Mouse (Mus musculus) hindbrain, postnatal 0 days (tissue): ENCODE measurements around the gene Ovol2. TPM values are rescaled to one million over a fixed set of nuclear protein-coding genes. Genes with fewer than 3 reads are reported as not detected.

Experiments used
- ATAC-seq: fragments of 200-750 bp; cut with Nextera tagmentation; 2 replicates; pipeline ENCODE4 v1.8.0; 2017; ENCODE audit warnings: mild to moderate bottlenecking, moderate TSS enrichment, moderate library complexity
- DNase-seq: peaks from one replicate; pipeline ENCODE4 v3.0.0-alpha.2; 2015; ENCODE audit warnings: low spot score
- H3K27ac ChIP-seq: fragments of 300-500 bp; sonication (generic); 2 replicates; pipeline ENCODE4 v1.5.1; 2014; ENCODE audit warnings: mild to moderate bottlenecking
- H3K27me3 ChIP-seq: fragments of 300-500 bp; sonication (generic); 2 replicates; pipeline ENCODE4 v1.6.1; 2014; ENCODE audit warnings: low read length, mixed read lengths; ENCODE audit not compliant: insufficient read depth
- H3K36me3 ChIP-seq: fragments of 300-500 bp; sonication (generic); 2 replicates; pipeline ENCODE4 v1.6.1; 2014; ENCODE audit warnings: low read length, mixed read lengths; ENCODE audit not compliant: insufficient read depth
- H3K4me1 ChIP-seq: fragments of 300-500 bp; sonication (generic); 2 replicates; pipeline ENCODE4 v1.6.1; 2014; ENCODE audit warnings: antibody characterized with exemption, low read length, mixed read lengths; ENCODE audit not compliant: insufficient read depth
- H3K4me2 ChIP-seq: fragments of 300-500 bp; sonication (generic); 2 replicates; pipeline ENCODE4 v1.6.1; 2014; ENCODE audit warnings: low read depth, mild to moderate bottlenecking, low read length, moderate library complexity, mixed read lengths
- H3K4me3 ChIP-seq: fragments of 300-500 bp; sonication (generic); 2 replicates; pipeline ENCODE4 v1.5.1; 2014; ENCODE audit warnings: low read length
- H3K9ac ChIP-seq: fragments of 300-500 bp; sonication (generic); replicated peaks from 2 replicates; pipeline ENCODE4 v1.6.1; 2014; ENCODE audit warnings: mild to moderate bottlenecking, low read length, moderate library complexity, mixed read lengths
- H3K9me3 ChIP-seq: fragments of 300-500 bp; sonication (generic); 2 replicates; pipeline ENCODE4 v1.6.1; 2016; ENCODE audit warnings: low read length, mixed read lengths
- CTCF ChIP-seq: IDR thresholded peaks from 2 replicates; pipeline ENCODE4 v1.5.1; 2016; ENCODE audit warnings: antibody characterized with exemption, control low read depth, low read depth
- WGBS: fragments of 180-500 bp; shearing (Covaris S2); extraction: QIAGEN DNeasy Blood & Tissue Kit; methylation state at CpG from one replicate; pipeline ENCODE4 v1.1.7; 2014; 5-methylcytosine and 5-hydroxymethylcytosine counted together
- polyA plus RNA-seq: library from polyadenylated mRNA; unstranded; fragments of >200 nt; fragmentation: Nextera tagmentation; extraction: Ambion mirVana; gene quantifications from 2 replicates; pipeline ENCODE4 v1.2.1, GENCODE M21; 2015
- total RNA-seq: library from RNA; depleted of rRNA; stranded (reverse); fragments of >200 nt; gene quantifications from 2 replicates; pipeline ENCODE4 v1.2.3, GENCODE M21; 2014

The Ovol2 gene
- total and polyA plus RNA-seq, 2 experiments from 2014 or later, result 0.09 TPM; not detected in 1

- 10% methylated on average over 9 of the region's 10 CpGs for WGBS
- ATAC-seq, result no peak
Measured at GRCm38 (mm10) chr2:144329451-144329850, 2.5 kb downstream of the Ovol2 start.

GRCm38 (mm10) chr2:144324218-144324617 is 7.7 kb downstream of the Ovol2 start:
- WGBS, result 75% methylated on average over 3 of the region's 3 CpGs
- TF ChIP-seq CTCF, result no peak
- H3K4me2 ChIP-seq, result no peak overlapping the region
- no peak overlapping the region for H3K9ac ChIP-seq
- no peak overlapping the region for H3K4me3 ChIP-seq
- DNase-seq (no peak), ATAC-seq (no peak)
- no peak overlapping the region for H3K27ac ChIP-seq
- H3K4me1 ChIP-seq, result no peaks in the 10 kb centered on the region
- no peaks in the 10 kb centered on the region for H3K9me3 ChIP-seq
- no peaks in the 10 kb centered on the region for H3K36me3 ChIP-seq
- 0 out of 2 replicates have a peak, but pooled peaks cover 5% of the 10 kb centered on the region for H3K27me3 ChIP-seq

More at GRCm38 (mm10) chr2:144329451-144329850, 2.5 kb downstream of the Ovol2 start:
- no peaks in the 10 kb centered on the region for H3K36me3 ChIP-seq
- no peak overlapping the region for H3K9ac ChIP-seq
- H3K9me3 ChIP-seq, result no peaks in the 10 kb centered on the region
- H3K4me3 ChIP-seq, result no peak overlapping the region
- peaks cover 13% of the 10 kb centered on the region; the same call in 1 of the 2 replicates for H3K4me1 ChIP-seq
- H3K27ac ChIP-seq, result no peak overlapping the region
- TF ChIP-seq CTCF, result no peak
- DNase-seq, result no peak
- H3K27me3 ChIP-seq, result peaks cover 36% of the 10 kb centered on the region
- no peak overlapping the region for H3K4me2 ChIP-seq

GRCm38 (mm10) chr2:144311372-144311771 is 20.6 kb downstream of the Ovol2 start:
- 92% methylated on average over 2 of the region's 2 CpGs for WGBS
- H3K27ac ChIP-seq, result no peak overlapping the region
- DNase-seq (no peak), ATAC-seq (no peak)
- H3K27me3 ChIP-seq, result no peaks in the 10 kb centered on the region
- H3K9ac ChIP-seq, result no peak overlapping the region
- H3K9me3 ChIP-seq, result no peaks in the 10 kb centered on the region
- no peak overlapping the region for H3K4me2 ChIP-seq
- no peak overlapping the region for H3K4me3 ChIP-seq
- H3K36me3 ChIP-seq, result no peaks in the 10 kb centered on the region
- no peaks in the 10 kb centered on the region for H3K4me1 ChIP-seq
- TF ChIP-seq CTCF, result no peak

GRCm38 (mm10) chr2:144310273-144310672 is 21.7 kb downstream of the Ovol2 start:
- H3K27me3 ChIP-seq, result no peaks in the 10 kb centered on the region
- no peak overlapping the region for H3K9ac ChIP-seq
- DNase-seq (no peak), ATAC-seq (no peak)
- H3K4me1 ChIP-seq, result no peaks in the 10 kb centered on the region
- no peak for TF ChIP-seq CTCF
- WGBS, result 45% methylated on average over 5 of the region's 5 CpGs
- H3K4me3 ChIP-seq, result no peak overlapping the region
- no peaks in the 10 kb centered on the region for H3K36me3 ChIP-seq
- no peak overlapping the region for H3K4me2 ChIP-seq
- no peaks in the 10 kb centered on the region for H3K9me3 ChIP-seq
- H3K27ac ChIP-seq, result no peak overlapping the region

GRCm38 (mm10) chr2:144308561-144308960 is 23.4 kb downstream of the Ovol2 start:
- H3K9ac ChIP-seq, result no peak overlapping the region
- H3K36me3 ChIP-seq, result no peaks in the 10 kb centered on the region
- 54% methylated on average over 8 of the region's 8 CpGs for WGBS
- no peak overlapping the region for H3K4me3 ChIP-seq
- DNase-seq (no peak), ATAC-seq (no peak)
- no peaks in the 10 kb centered on the region for H3K27me3 ChIP-seq
- H3K4me1 ChIP-seq, result no peaks in the 10 kb centered on the region
- no peak overlapping the region for H3K27ac ChIP-seq
- no peaks in the 10 kb centered on the region for H3K9me3 ChIP-seq
- H3K4me2 ChIP-seq, result no peak overlapping the region
- no peak for TF ChIP-seq CTCF

GRCm38 (mm10) chr2:144305721-144306294 is 26.1 kb downstream of the Ovol2 start:
- Histone ChIP-seq H3K36me3 (no peaks in the 10 kb centered on the region), H3K4me1 (no peaks in the 10 kb centered on the region), H3K4me2 (no peak overlapping the region), H3K9ac (no peak overlapping the region), H3K9me3 (no peaks in the 10 kb centered on the region), H3K27ac (no peak overlapping the region), H3K27me3 (no peaks in the 10 kb centered on the region), H3K4me3 (no peak overlapping the region)
- ATAC-seq (no peak), DNase-seq (no peak)
- 76% methylated on average over 18 of the region's 18 CpGs for WGBS
- TF ChIP-seq CTCF, result peak; percentile 16; the same call in 1 of the 2 replicates

- no peaks in the 10 kb centered on the region for H3K27me3 ChIP-seq
- H3K4me3 ChIP-seq, result no peak overlapping the region
- H3K36me3 ChIP-seq, result no peaks in the 10 kb centered on the region
- DNase-seq (no peak), ATAC-seq (no peak)
- no peak overlapping the region for H3K4me2 ChIP-seq
- H3K9ac ChIP-seq, result no peak overlapping the region
- H3K4me1 ChIP-seq, result no peaks in the 10 kb centered on the region
- WGBS, result 94% methylated on average over 11 of the region's 11 CpGs
- TF ChIP-seq CTCF, result no peak
- no peaks in the 10 kb centered on the region for H3K9me3 ChIP-seq
- no peak overlapping the region for H3K27ac ChIP-seq
Measured at GRCm38 (mm10) chr2:144301101-144301500, 30.8 kb downstream of the Ovol2 start.
